In the genomic region with DNA sequence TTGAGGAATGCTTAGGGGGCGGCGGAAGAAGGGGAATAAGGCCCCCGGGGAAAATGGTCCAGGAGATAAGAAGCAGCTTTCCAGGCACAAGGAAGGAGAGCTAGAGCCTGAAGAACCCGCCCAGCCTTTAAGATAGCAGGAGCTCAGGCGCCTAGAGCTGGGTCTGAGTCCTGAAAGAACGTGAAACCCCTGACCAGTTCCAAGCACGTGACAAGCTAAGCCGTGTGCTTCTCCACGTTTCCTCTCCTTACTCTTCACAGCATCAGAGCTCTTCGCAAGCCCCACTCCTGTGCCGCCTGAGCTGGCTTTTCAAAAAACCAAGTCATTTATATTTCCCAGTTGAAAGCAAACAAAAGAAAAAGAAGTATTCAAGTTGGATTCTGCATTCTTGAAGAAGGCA, we compare ENCODE assay signal across 8 mouse cellular contexts. TPM values are rescaled to one million over a fixed set of nuclear protein-coding genes. Genes with fewer than 3 reads are reported as not detected.
DNase-seq lines count a peak whose midpoint lies in the region; ATAC-seq and TF ChIP-seq lines count a peak whose summit lies in the region.

No protein-coding gene starts in this region.

- H3K9ac ChIP-seq in midbrain, embryonic 14.5 days (replicated peaks; ENCODE audit: low read length): peak overlapping the region; percentile 25; the same call in 1 of the 2 replicates

- H3K27ac ChIP-seq in bone marrow, adult 2 months (ENCODE audit: control insufficient read depth, insufficient read depth, low read depth, low read length, poor library complexity): peak overlapping the region; percentile 44; the same call in 1 of the 2 replicates
- H3K27ac ChIP-seq in heart, embryonic 10.5 days: peak overlapping the region; percentile 80
- no peak overlapping the region for H3K27ac ChIP-seq in midbrain, embryonic 14.5 days (replicated peaks; ENCODE audit: low read depth, low read length)

- peak; percentile 4 for DNase-seq in gastrocnemius, adult 18-20 months (ENCODE audit: low spot score)
- no peak for DNase-seq in gastrocnemius, postnatal 4 days (ENCODE audit: low spot score in 2 of 2)
- DNase-seq in heart, embryonic 10.5 days (ENCODE audit: low spot score): peak; percentile 89
- DNase-seq in kidney, postnatal 14 days: peak; percentile 21
- DNase-seq in midbrain, embryonic 14.5 days: peak; percentile 51
- no peak for DNase-seq in urinary bladder, postnatal 25 days (ENCODE audit: low spot score)

- 0 out of 2 replicates have a peak, but pooled peaks cover 2% of the 10 kb centered on the region for H3K9me3 ChIP-seq in heart, embryonic 10.5 days
- 0 out of 2 replicates have a peak, but pooled peaks cover 6% of the 10 kb centered on the region for H3K9me3 ChIP-seq in midbrain, embryonic 14.5 days (ENCODE audit: control insufficient read depth, low read length)

- H3K4me2 ChIP-seq in midbrain, embryonic 14.5 days (ENCODE audit: low read length): peak overlapping the region; percentile 75

- H3K4me3 ChIP-seq in bone marrow, adult 2 months (replicated peaks; ENCODE audit: control insufficient read depth, low read depth, low read length): peak overlapping the region; percentile 45
- peak overlapping the region; percentile 92 for H3K4me3 ChIP-seq in heart, embryonic 10.5 days
- H3K4me3 ChIP-seq in midbrain, embryonic 14.5 days (replicated peaks; ENCODE audit: low read depth, low read length): peak overlapping the region; percentile 85

- WGBS in bone marrow, adult 2 months: 25% methylated on average over 11 of the region's 11 CpGs
- WGBS in heart, embryonic 10.5 days: 3% methylated on average over 11 of the region's 11 CpGs
- 5% methylated on average over 11 of the region's 11 CpGs for WGBS in midbrain, embryonic 14.5 days

- H3K27me3 ChIP-seq in heart, embryonic 10.5 days (ENCODE audit: insufficient read depth, poor library complexity, severe bottlenecking): no peaks in the 10 kb centered on the region
- no peaks in the 10 kb centered on the region for H3K27me3 ChIP-seq in midbrain, embryonic 14.5 days (ENCODE audit: control insufficient read depth, insufficient read depth, low read length)

- TF ChIP-seq CTCF in bone marrow, adult 2 months (IDR thresholded peaks at IDR 0.05; ENCODE audit: control insufficient read depth, insufficient read depth, low read length): no peak

- no peak for TF ChIP-seq POLR2A in bone marrow, adult 2 months (IDR thresholded peaks at IDR 0.05; ENCODE audit: borderline replicate concordance, control insufficient read depth, low read depth, low read length)

- no peak for ATAC-seq in midbrain, embryonic 14.5 days (ENCODE audit: low FRiP score, low TSS enrichment)
- ATAC-seq in erythroblast, adult 5-6 weeks (replicated peaks; ENCODE audit: low FRiP score, poor library complexity, severe bottlenecking): no peak

- peaks cover 12% of the 10 kb centered on the region for H3K36me3 ChIP-seq in heart, embryonic 10.5 days
- H3K36me3 ChIP-seq in midbrain, embryonic 14.5 days (ENCODE audit: control insufficient read depth, insufficient read depth, low read length): no peaks in the 10 kb centered on the region

- H3K4me1 ChIP-seq in bone marrow, adult 2 months (ENCODE audit: control insufficient read depth, insufficient read depth, low read length): peaks cover 2% of the 10 kb centered on the region; the same call in 1 of the 2 replicates
- H3K4me1 ChIP-seq in heart, embryonic 10.5 days: peaks cover 23% of the 10 kb centered on the region
- peaks cover 7% of the 10 kb centered on the region for H3K4me1 ChIP-seq in midbrain, embryonic 14.5 days (ENCODE audit: control insufficient read depth, insufficient read depth, low read length)

RNA-seq across cellular contexts. Expression of gene Soat1, which starts 1.1 kb away (rescaled TPM):
- total RNA-seq in gastrocnemius, adult 18-20 months (2021): 1 to 10 TPM; 3.2 to 4.9 TPM
- total RNA-seq in gastrocnemius, postnatal 4 days (2021): 10 to 100 TPM; 22.3 to 24.3 TPM
- 4.2 and 14.6 TPM in 2 replicates for polyA plus RNA-seq in bone marrow, adult 2 months (2011; ENCODE audit: insufficient read depth, insufficient read length, low replicate concordance, missing spikeins)
- polyA plus RNA-seq in heart, embryonic 10.5 days (2016; fragmentation: Nextera tagmentation; extraction: Ambion mirVana): 45.6 and 60.6 TPM in 2 replicates
- 6.9 and 10.9 TPM in 2 replicates for polyA plus RNA-seq in midbrain, embryonic 14.5 days (2014; fragmentation: Nextera tagmentation; extraction: Ambion mirVana)
- 15.0 and 32.1 TPM in 2 replicates for total RNA-seq in erythroblast, adult 5-6 weeks (2015; ENCODE audit: low replicate concordance)
- 22.6 and 24.8 TPM in 2 replicates for total RNA-seq in erythroblast, adult 5-6 weeks (2017; ENCODE audit: low replicate concordance)

RNA-seq across cellular contexts. Expression of gene Gm10031, which starts 50.8 kb away (rescaled TPM):
- total RNA-seq in gastrocnemius, adult 18-20 months (2021): 10 to 100 TPM; 45.0 to 45.1 TPM
- total RNA-seq in gastrocnemius, postnatal 4 days (2021): 10 to 100 TPM; 34.0 to 34.5 TPM
- polyA plus RNA-seq in bone marrow, adult 2 months (2011; ENCODE audit: insufficient read depth, insufficient read length, low replicate concordance, missing spikeins): 1.2 and 2.5 TPM in 2 replicates
- 0.23 and 0.32 TPM in 2 replicates for polyA plus RNA-seq in heart, embryonic 10.5 days (2016; fragmentation: Nextera tagmentation; extraction: Ambion mirVana)
- 1.2 and 1.3 TPM in 2 replicates for polyA plus RNA-seq in midbrain, embryonic 14.5 days (2014; fragmentation: Nextera tagmentation; extraction: Ambion mirVana)
- total RNA-seq in erythroblast, adult 5-6 weeks (2015; ENCODE audit: low replicate concordance): 0.38 and 0.63 TPM in 2 replicates
- total RNA-seq in erythroblast, adult 5-6 weeks (2017; ENCODE audit: low replicate concordance): 3.3 and 5.4 TPM in 2 replicates

RNA-seq across cellular contexts. Expression of gene Axdnd1, which starts 52.0 kb away (rescaled TPM):
- total RNA-seq in gastrocnemius, adult 18-20 months (2021): not detected
- total RNA-seq in gastrocnemius, postnatal 4 days (2021): under 1 TPM; 0.21 to 0.61 TPM
- 0.56 and 1.6 TPM in 2 replicates for polyA plus RNA-seq in bone marrow, adult 2 months (2011; ENCODE audit: insufficient read depth, insufficient read length, low replicate concordance, missing spikeins)
- polyA plus RNA-seq in heart, embryonic 10.5 days (2016; fragmentation: Nextera tagmentation; extraction: Ambion mirVana): 0.20 and 0.43 TPM in 2 replicates
- 0.09 and 0.50 TPM in 2 replicates for polyA plus RNA-seq in midbrain, embryonic 14.5 days (2014; fragmentation: Nextera tagmentation; extraction: Ambion mirVana)
- total RNA-seq in erythroblast, adult 5-6 weeks (2015; ENCODE audit: low replicate concordance): not detected in 2 replicates
- 1.5 TPM in 1 of 2 replicates, not detected in the other for total RNA-seq in erythroblast, adult 5-6 weeks (2017; ENCODE audit: low replicate concordance)

Comparison
In these comparisons a context has a peak if more than half of its experiments do, and no peak if none do; other contexts are left out.
1. DNase-seq: peak in gastrocnemius, adult 18-20 months (single experiment), heart, embryonic 10.5 days (single experiment), kidney, postnatal 14 days (single experiment) and midbrain, embryonic 14.5 days (single experiment); none in gastrocnemius, postnatal 4 days (0 of 2) and urinary bladder, postnatal 25 days (single experiment).
2. RNA of gene Gm10031, which starts 50.8 kb away (total RNA-seq): 45.0 to 45.1 TPM in gastrocnemius, adult 18-20 months and 34.0 to 34.5 TPM in gastrocnemius, postnatal 4 days; 0.38 to 5.4 TPM in erythroblast, adult 5-6 weeks; every median in the first group is over 4 times any median in the second.
3. Peak in every context shown above with its lines, with median percentiles within 50 percentile points of each other: H3K4me3 ChIP-seq.